Mouse (Mus musculus) CD8-positive naive resting alpha-beta T cell, adult 57 days (primary cell): Measurements from ENCODE around the gene Krit1. TPM values are rescaled to one million over a fixed set of nuclear protein-coding genes. Genes with fewer than 3 reads are reported as not detected.

Experiments
- total RNA-seq: library from RNA; stranded (reverse); gene quantifications from one replicate; pipeline ENCODE4 v1.2.4, GENCODE M21; 2023

Krit1 gene
- 84.8 TPM for total RNA-seq

DNA sequence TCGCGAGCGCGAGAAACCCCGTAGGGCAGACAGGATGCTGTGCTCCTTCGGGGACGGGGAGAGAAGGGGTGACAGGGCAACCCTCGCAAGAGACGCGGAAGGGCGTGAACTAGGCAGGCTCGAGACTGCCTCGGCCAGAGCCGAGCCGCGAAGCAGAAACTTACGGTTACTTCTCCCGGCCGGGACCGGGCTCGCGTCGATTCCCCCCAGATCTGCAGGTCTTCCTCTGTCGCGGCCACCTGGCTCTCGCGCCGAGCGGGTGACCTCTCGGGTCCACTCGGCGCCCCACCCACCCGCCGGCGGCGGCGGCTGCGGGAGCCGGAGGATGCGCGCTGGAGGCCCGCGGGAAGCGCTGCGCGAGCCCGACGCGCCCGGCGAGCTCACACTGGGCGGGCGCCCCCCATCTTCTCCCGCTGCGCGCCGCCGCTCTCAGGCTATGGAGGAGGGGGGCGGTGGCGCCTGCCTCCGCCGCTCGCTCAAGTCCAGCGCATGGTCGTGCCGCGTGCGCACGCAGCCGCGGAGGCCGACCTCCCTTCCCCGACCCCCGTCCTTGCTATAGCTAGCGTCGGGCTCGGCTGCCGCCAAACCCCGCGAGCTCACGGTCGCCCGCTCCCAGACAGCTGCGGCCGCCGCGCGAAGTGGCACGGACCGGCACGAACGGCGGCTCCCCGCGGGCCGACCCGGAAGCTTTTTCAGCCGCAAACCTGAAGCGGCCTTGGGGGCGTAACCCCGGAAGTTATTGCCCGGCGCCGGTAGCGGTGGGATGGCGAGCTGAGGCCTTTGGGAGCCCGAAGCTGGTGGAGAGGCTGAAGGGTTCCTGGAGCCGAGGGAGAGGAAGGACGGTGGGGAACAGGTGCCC, at the start of gene Krit1, which contains the start of gene Ankib1:
TSS of gene Krit1 (plus strand) at position 752 of the 859 bp plus-strand sequence.
TSS of gene Ankib1 (minus strand) at position 493 of the 859 bp plus-strand sequence.

DNA sequence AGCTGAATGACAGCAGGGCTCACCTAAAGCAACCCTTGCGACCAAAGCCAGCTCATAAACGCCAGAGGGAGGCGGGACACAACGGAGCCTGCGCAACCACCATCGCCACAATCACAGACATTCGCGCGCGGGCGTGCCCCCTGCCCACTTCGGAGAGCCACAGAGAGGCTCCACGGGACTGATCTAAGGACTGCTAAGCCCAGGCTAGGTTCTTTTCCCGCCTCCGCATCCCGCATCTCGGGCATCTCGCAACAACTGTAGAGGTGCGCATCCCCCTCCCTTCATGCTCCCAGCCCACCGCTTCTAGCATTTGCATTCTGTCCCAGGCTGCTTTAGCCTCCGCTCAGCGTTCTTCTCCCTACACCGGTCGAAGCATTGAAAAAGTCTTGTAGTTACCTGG, 42.0 kb downstream of the Krit1 start, which contains the start of gene Lrrd1:
TSS of gene Lrrd1 (plus strand) at position 148 of the 400 bp plus-strand sequence.

DNA sequence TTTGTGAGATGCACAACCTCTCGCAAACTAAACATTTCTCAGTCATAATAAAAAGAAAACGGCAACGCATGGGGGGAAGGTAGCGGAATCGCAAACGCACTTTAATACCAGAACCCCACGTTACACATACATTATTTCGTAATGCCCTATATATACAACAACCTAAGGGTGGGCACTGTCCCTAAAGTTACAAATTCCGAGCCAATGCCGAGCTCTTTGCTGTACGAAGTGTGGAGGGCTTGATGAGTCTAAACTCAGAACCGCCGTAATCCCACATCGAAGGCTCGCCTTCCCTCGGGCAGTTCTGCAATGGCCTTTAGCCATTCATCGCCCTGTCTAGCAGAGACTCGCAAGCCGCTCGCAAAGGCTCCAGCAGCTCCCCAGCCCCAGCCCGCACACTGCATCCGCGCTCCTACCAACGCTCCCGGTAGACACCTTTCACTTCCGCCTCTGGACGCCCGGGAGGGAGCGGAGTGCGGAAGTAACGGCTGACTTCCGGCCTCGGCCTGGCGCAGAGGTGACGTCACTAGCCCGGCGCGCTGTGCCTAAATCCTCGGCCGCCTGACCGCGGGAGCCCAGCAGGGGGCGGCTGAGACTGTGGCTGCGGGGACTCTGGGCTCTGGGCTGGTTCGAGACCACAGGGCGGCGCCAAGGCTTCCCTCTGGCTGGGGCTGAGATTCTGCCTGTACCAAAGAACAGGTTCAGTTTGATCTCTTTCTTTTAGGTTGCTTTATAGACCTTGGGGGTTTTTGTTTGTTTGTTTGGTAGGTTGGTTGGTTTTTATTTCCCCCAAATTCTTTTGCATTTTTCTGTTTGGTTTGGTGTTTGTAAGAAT, 90.7 kb downstream of the Krit1 start, which contains the start of gene Mterf1a:
TSS of gene Mterf1a (minus strand) at position 475 of the 835 bp plus-strand sequence.

Other genes with a start within 250 kb of the Krit1 start
- 31.0 TPM for gene 1700109H08Rik, start 231.6 kb upstream of the Krit1 start, total RNA-seq
- gene Pex1, start 207.1 kb upstream of the Krit1 start, total RNA-seq, result 21.6 TPM
- gene Rbm48, start 206.6 kb upstream of the Krit1 start, total RNA-seq, result 60.3 TPM
- gene Tmbim7, start 152.0 kb upstream of the Krit1 start, total RNA-seq, result not detected
- 36.0 TPM for gene Gatad1, start 146.0 kb upstream of the Krit1 start, total RNA-seq
- 95.3 TPM for gene Ankib1, start 259 bp upstream of the Krit1 start, total RNA-seq
- 0.15 TPM for gene Lrrd1, start 42.0 kb downstream of the Krit1 start, total RNA-seq
- 10.5 TPM for gene Mterf1a, start 90.7 kb downstream of the Krit1 start, total RNA-seq
- gene Akap9, start 124.9 kb downstream of the Krit1 start, total RNA-seq, result 98.9 TPM